Mouse (Mus musculus): ENCODE measurements at regions not wholly inside any gene's neighbourhood (a gene's known extent, or its start where the extent isn't known, plus 50 kb on each side); places are given as distances from the start of the nearest gene placed in this dataset.

DNA sequence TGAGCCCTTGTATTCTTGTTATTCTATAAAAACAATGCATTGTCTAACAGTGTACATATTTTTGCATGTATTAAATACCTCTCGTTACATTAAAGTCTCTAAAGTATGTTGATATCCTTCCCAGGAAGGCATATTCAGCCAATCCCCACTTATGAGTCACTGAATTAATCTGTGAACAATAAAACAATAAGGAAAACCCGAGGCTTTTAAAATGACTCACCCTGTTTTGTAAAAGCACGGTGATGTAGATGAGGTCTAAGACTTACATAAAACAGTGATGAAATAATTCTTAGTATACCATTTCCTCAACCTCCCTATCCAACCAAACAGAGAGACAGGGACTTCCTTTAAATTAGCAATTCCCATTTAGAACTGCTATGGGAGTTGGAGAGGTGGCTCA, 95.8 kb downstream of the Asb7 start:
- Histone ChIP-seq H3K4me1 (ENCODE audit: insufficient read depth, low read length) (no peaks in the 10 kb centered on the region), H3K27ac (ENCODE audit: low read depth, low read length) (no peak overlapping the region), H3K9ac (replicated peaks; ENCODE audit: low read length, poor library complexity, severe bottlenecking) (no peak overlapping the region), H3K4me3 (ENCODE audit: low read depth, low read length) (no peak overlapping the region), H3K27me3 (ENCODE audit: insufficient read depth, low read length) (no peaks in the 10 kb centered on the region), H3K36me3 (ENCODE audit: insufficient read depth, low read length) (no peaks in the 10 kb centered on the region), H3K9me3 (ENCODE audit: low read length) (peaks cover 9% of the 10 kb centered on the region; the same call in 1 of the 2 replicates), H3K4me2 (ENCODE audit: low read depth, low read length, poor library complexity, severe bottlenecking) (no peak overlapping the region)
- DNase-seq (ENCODE audit: low spot score) = no peak
- ATAC-seq (ENCODE audit: low FRiP score) = no peak
- TF ChIP-seq CTCF (IDR thresholded peaks at IDR 0.05) = no peak
- WGBS = 78% methylated on average over 3 of the region's 3 CpGs

DNA sequence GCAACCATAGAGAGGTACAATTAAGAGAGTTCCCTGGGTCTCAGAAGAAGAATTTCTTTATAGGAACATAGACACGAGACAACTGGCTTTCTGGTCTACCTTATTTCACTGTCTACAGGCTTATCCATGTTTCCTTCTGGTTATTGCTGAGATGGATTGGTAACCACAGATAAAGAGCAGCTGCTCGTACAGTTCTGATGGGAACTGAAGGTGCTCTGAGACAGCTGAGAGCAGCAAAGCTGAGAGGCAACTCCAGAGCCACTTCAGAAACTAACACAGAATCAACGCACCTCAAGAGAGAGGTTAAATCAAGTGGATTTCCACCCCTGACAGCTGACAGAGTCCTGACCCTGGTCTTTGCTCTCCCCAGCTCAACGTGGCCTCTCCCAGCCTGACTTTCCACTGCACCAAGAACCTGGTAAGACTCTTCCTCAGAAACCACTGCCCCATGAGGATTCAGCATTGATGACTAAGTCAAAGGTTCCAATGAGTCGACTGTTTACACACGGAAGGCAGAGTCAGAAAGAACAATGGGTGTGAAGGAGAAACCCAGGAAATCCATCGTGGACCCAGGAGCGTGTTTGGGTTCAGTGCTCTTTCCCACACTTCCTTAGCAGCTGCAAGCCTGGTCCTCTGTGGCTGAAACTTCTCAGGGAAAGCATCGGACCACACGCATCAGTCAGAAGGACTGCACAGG, 97.7 kb downstream of the Asb7 start:
- Histone ChIP-seq H3K27ac (ENCODE audit: low read depth, low read length) (no peak overlapping the region), H3K27me3 (ENCODE audit: insufficient read depth, low read length) (no peaks in the 10 kb centered on the region), H3K9ac (replicated peaks; ENCODE audit: low read length, poor library complexity, severe bottlenecking) (no peak overlapping the region), H3K9me3 (ENCODE audit: low read length) (peaks cover 9% of the 10 kb centered on the region; the same call in 1 of the 2 replicates), H3K4me2 (ENCODE audit: low read depth, low read length, poor library complexity, severe bottlenecking) (no peak overlapping the region), H3K36me3 (ENCODE audit: insufficient read depth, low read length) (no peaks in the 10 kb centered on the region), H3K4me3 (ENCODE audit: low read depth, low read length) (no peak overlapping the region), H3K4me1 (ENCODE audit: insufficient read depth, low read length) (no peaks in the 10 kb centered on the region)
- DNase-seq (ENCODE audit: low spot score) (no peak), ATAC-seq (ENCODE audit: low FRiP score) (no peak)
- 86% methylated on average over 10 of the region's 10 CpGs for WGBS
- TF ChIP-seq CTCF (IDR thresholded peaks at IDR 0.05) = no peak

GRCm38 (mm10) chr7:66586511-66586910, 102.9 kb downstream of the Asb7 start:
- no peak overlapping the region for H3K4me2 ChIP-seq (ENCODE audit: low read depth, low read length, poor library complexity, severe bottlenecking)
- no peaks in the 10 kb centered on the region for H3K36me3 ChIP-seq (ENCODE audit: insufficient read depth, low read length)
- no peaks in the 10 kb centered on the region for H3K27me3 ChIP-seq (ENCODE audit: insufficient read depth, low read length)
- ATAC-seq (ENCODE audit: low FRiP score) (no peak), DNase-seq (ENCODE audit: low spot score) (no peak)
- 79% methylated on average over 1 of the region's 1 CpGs for WGBS
- no peak overlapping the region for H3K27ac ChIP-seq (ENCODE audit: low read depth, low read length)
- no peak overlapping the region for H3K9ac ChIP-seq (replicated peaks; ENCODE audit: low read length, poor library complexity, severe bottlenecking)
- TF ChIP-seq CTCF (IDR thresholded peaks at IDR 0.05) = no peak
- no peaks in the 10 kb centered on the region for H3K4me1 ChIP-seq (ENCODE audit: insufficient read depth, low read length)
- H3K9me3 ChIP-seq (ENCODE audit: low read length) = peaks cover 9% of the 10 kb centered on the region; the same call in 1 of the 2 replicates
- no peak overlapping the region for H3K4me3 ChIP-seq (ENCODE audit: low read depth, low read length)

DNA sequence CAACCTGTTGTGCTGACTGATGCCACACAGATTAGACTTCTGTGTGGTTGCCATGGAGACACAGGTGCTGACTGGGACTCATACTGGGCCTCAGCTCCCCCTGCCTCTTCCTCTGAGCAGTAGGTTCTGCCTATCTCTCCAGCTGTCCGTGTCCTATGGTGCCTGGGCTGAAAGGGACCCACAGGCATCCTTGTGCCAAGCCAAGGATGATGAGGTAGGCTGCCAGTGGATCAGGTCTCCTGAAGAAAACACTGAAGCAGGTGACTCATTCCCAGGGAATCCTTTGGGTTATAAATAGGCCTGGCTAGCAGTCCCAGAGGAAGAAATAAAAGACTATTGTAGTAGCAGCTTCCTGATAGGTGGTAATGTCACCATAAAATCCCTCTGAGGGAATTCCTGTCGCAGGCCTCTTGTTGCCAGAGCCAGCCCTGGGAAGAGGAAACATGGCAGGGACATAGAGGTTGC, 108.7 kb downstream of the Asb7 start:
- DNase-seq (ENCODE audit: low spot score) = peak; percentile 59
- H3K9me3 ChIP-seq (ENCODE audit: low read length) = no peaks in the 10 kb centered on the region
- TF ChIP-seq CTCF (IDR thresholded peaks at IDR 0.05) = 0 out of 2 replicates have a peak, but pooled peaks have one; percentile 7
- H3K9ac ChIP-seq (replicated peaks; ENCODE audit: low read length, poor library complexity, severe bottlenecking) = no peak overlapping the region
- 29% methylated on average over 2 of the region's 2 CpGs for WGBS
- no peaks in the 10 kb centered on the region for H3K36me3 ChIP-seq (ENCODE audit: insufficient read depth, low read length)
- peak overlapping the region; percentile 26; the same call in 1 of the 2 replicates for H3K27ac ChIP-seq (ENCODE audit: low read depth, low read length)
- no peak overlapping the region for H3K4me3 ChIP-seq (ENCODE audit: low read depth, low read length)
- ATAC-seq (ENCODE audit: low FRiP score) = peak; percentile 58; the same call in 1 of the 2 replicates
- no peaks in the 10 kb centered on the region for H3K4me1 ChIP-seq (ENCODE audit: insufficient read depth, low read length)
- H3K27me3 ChIP-seq (ENCODE audit: insufficient read depth, low read length) = no peaks in the 10 kb centered on the region
- H3K4me2 ChIP-seq (ENCODE audit: low read depth, low read length, poor library complexity, severe bottlenecking) = no peak overlapping the region

- Histone ChIP-seq H3K4me3 (ENCODE audit: low read depth, low read length) (no peak overlapping the region), H3K4me1 (ENCODE audit: insufficient read depth, low read length) (no peaks in the 10 kb centered on the region), H3K36me3 (ENCODE audit: insufficient read depth, low read length) (no peaks in the 10 kb centered on the region), H3K27me3 (ENCODE audit: insufficient read depth, low read length) (no peaks in the 10 kb centered on the region), H3K9me3 (ENCODE audit: low read length) (no peaks in the 10 kb centered on the region), H3K4me2 (ENCODE audit: low read depth, low read length, poor library complexity, severe bottlenecking) (no peak overlapping the region), H3K9ac (replicated peaks; ENCODE audit: low read length, poor library complexity, severe bottlenecking) (no peak overlapping the region), H3K27ac (ENCODE audit: low read depth, low read length) (no peak overlapping the region)
- TF ChIP-seq CTCF (IDR thresholded peaks at IDR 0.05) = no peak
- ATAC-seq (ENCODE audit: low FRiP score) (no peak), DNase-seq (ENCODE audit: low spot score) (no peak)
- WGBS = 84% methylated on average over 7 of the region's 7 CpGs
These were observed 113.1 kb downstream of the Asb7 start for GRCm38 (mm10) chr7:66576261-66576660.

- Histone ChIP-seq H3K4me1 (ENCODE audit: insufficient read depth, low read length) (no peaks in the 10 kb centered on the region), H3K27me3 (ENCODE audit: insufficient read depth, low read length) (no peaks in the 10 kb centered on the region), H3K4me2 (ENCODE audit: low read depth, low read length, poor library complexity, severe bottlenecking) (no peak overlapping the region), H3K27ac (ENCODE audit: low read depth, low read length) (no peak overlapping the region), H3K9me3 (ENCODE audit: low read length) (no peaks in the 10 kb centered on the region), H3K9ac (replicated peaks; ENCODE audit: low read length, poor library complexity, severe bottlenecking) (no peak overlapping the region), H3K36me3 (ENCODE audit: insufficient read depth, low read length) (no peaks in the 10 kb centered on the region), H3K4me3 (ENCODE audit: low read depth, low read length) (no peak overlapping the region)
- ATAC-seq (ENCODE audit: low FRiP score) = no peak
- no peak for DNase-seq (ENCODE audit: low spot score)
- 80% methylated on average over 5 of the region's 5 CpGs for WGBS
- no peak for TF ChIP-seq CTCF (IDR thresholded peaks at IDR 0.05)
These were observed 117.9 kb downstream of the Asb7 start for GRCm38 (mm10) chr7:66571451-66571850.

All from midbrain, postnatal 0 days (tissue).